Mouse (Mus musculus): ENCODE results near the gene Rasgrf1. TPM values are rescaled to one million over a fixed set of nuclear protein-coding genes. Genes with fewer than 3 reads are reported as not detected.

The Rasgrf1 gene
- polyA plus RNA-seq, 1 experiment, result 173 TPM

GRCm38 (mm10) chr9:89902813-89903212 is 6.9 kb upstream of the Rasgrf1 start:
- no peak for DNase-seq (ENCODE audit: extremely low spot score in 1 of 2, low spot score in 1 of 2)

GRCm38 (mm10) chr9:89906645-89907044 is 3.1 kb upstream of the Rasgrf1 start:
- DNase-seq (ENCODE audit: extremely low spot score in 1 of 2, low spot score in 1 of 2), result no peak

GRCm38 (mm10) chr9:89907941-89908340 is 1.8 kb upstream of the Rasgrf1 start:
- no peak for DNase-seq (ENCODE audit: extremely low spot score in 1 of 2, low spot score in 1 of 2)

- DNase-seq (ENCODE audit: extremely low spot score in 1 of 2, low spot score in 1 of 2), result peak; percentile 46 to 74
Measured at GRCm38 (mm10) chr9:89908601-89909000, 1.1 kb upstream of the Rasgrf1 start.

- no peak for DNase-seq (ENCODE audit: extremely low spot score in 1 of 2, low spot score in 1 of 2)
Measured at GRCm38 (mm10) chr9:89910011-89910400, 298 bp downstream of the Rasgrf1 start.

- DNase-seq (ENCODE audit: extremely low spot score in 1 of 2, low spot score in 1 of 2), result no peak
Measured at GRCm38 (mm10) chr9:89910741-89911444, 1.2 kb downstream of the Rasgrf1 start.

- no peak for DNase-seq (ENCODE audit: extremely low spot score in 1 of 2, low spot score in 1 of 2)
Measured at GRCm38 (mm10) chr9:89911891-89912549, 2.3 kb downstream of the Rasgrf1 start.

GRCm38 (mm10) chr9:89913135-89913534 is 3.4 kb downstream of the Rasgrf1 start:
- no peak for DNase-seq (ENCODE audit: extremely low spot score in 1 of 2, low spot score in 1 of 2)

GRCm38 (mm10) chr9:89916471-89916870 is 6.8 kb downstream of the Rasgrf1 start:
- peak in 1 of 2 experiments; percentile 50 for DNase-seq (ENCODE audit: extremely low spot score in 1 of 2, low spot score in 1 of 2)

- no peak for DNase-seq (ENCODE audit: extremely low spot score in 1 of 2, low spot score in 1 of 2)
Measured at GRCm38 (mm10) chr9:89917431-89917830, 7.7 kb downstream of the Rasgrf1 start.

GRCm38 (mm10) chr9:89918832-89919231 is 9.1 kb downstream of the Rasgrf1 start:
- DNase-seq (ENCODE audit: extremely low spot score in 1 of 2, low spot score in 1 of 2), result peak in 1 of 2 experiments; percentile 72

GRCm38 (mm10) chr9:89921121-89921520 is 11.4 kb downstream of the Rasgrf1 start:
- no peak for DNase-seq (ENCODE audit: extremely low spot score in 1 of 2, low spot score in 1 of 2)

- no peak for DNase-seq (ENCODE audit: extremely low spot score in 1 of 2, low spot score in 1 of 2)
Measured at GRCm38 (mm10) chr9:89922666-89923065, 13.0 kb downstream of the Rasgrf1 start.

GRCm38 (mm10) chr9:89924836-89925235 is 15.1 kb downstream of the Rasgrf1 start:
- DNase-seq (ENCODE audit: extremely low spot score in 1 of 2, low spot score in 1 of 2), result no peak

- no peak for DNase-seq (ENCODE audit: extremely low spot score in 1 of 2, low spot score in 1 of 2)
Measured at GRCm38 (mm10) chr9:89928497-89928896, 18.8 kb downstream of the Rasgrf1 start.

- no peak for DNase-seq (ENCODE audit: extremely low spot score in 1 of 2, low spot score in 1 of 2)
Measured at GRCm38 (mm10) chr9:89940428-89940827, 30.7 kb downstream of the Rasgrf1 start.

- DNase-seq (ENCODE audit: extremely low spot score in 1 of 2, low spot score in 1 of 2), result no peak
Measured at GRCm38 (mm10) chr9:89946830-89947229, 37.1 kb downstream of the Rasgrf1 start.

GRCm38 (mm10) chr9:89948602-89949001 is 38.9 kb downstream of the Rasgrf1 start:
- no peak for DNase-seq (ENCODE audit: extremely low spot score in 1 of 2, low spot score in 1 of 2)

- DNase-seq (ENCODE audit: extremely low spot score in 1 of 2, low spot score in 1 of 2), result no peak
Measured at GRCm38 (mm10) chr9:89953596-89954215, 44.0 kb downstream of the Rasgrf1 start.

GRCm38 (mm10) chr9:89954860-89955479 is 45.3 kb downstream of the Rasgrf1 start:
- no peak for DNase-seq (ENCODE audit: extremely low spot score in 1 of 2, low spot score in 1 of 2)

GRCm38 (mm10) chr9:89958959-89959358 is 49.3 kb downstream of the Rasgrf1 start:
- no peak for DNase-seq (ENCODE audit: extremely low spot score in 1 of 2, low spot score in 1 of 2)

Measured in frontal cortex, adult 2 months (tissue).